Mouse (Mus musculus) liver, embryonic 15.5 days (tissue): ENCODE measurements around the gene Hspb8. TPM values are rescaled to one million over a fixed set of nuclear protein-coding genes. Genes with fewer than 3 reads are reported as not detected.

ENCODE experiments used
- ATAC-seq: fragments of 200-750 bp; cut with Nextera tagmentation; 2 replicates; pipeline ENCODE4 v1.8.0; 2017; ENCODE audit warnings: moderate number of reproducible peaks, mild to moderate bottlenecking, moderate library complexity; ENCODE audit not compliant: insufficient read depth
- H3K27ac ChIP-seq: fragments of 300-500 bp; sonication (generic); replicated peaks from 2 replicates; pipeline ENCODE4 v1.5.1; 2015; ENCODE audit warnings: mild to moderate bottlenecking, inconsistent platforms
- H3K27me3 ChIP-seq: fragments of 300-500 bp; sonication (generic); 2 replicates; pipeline ENCODE4 v1.6.1; 2015; ENCODE audit warnings: mild to moderate bottlenecking, inconsistent platforms
- H3K36me3 ChIP-seq: fragments of 300-500 bp; sonication (generic); replicated peaks from 2 replicates; pipeline ENCODE4 v1.6.1; 2015; ENCODE audit warnings: moderate library complexity, mild to moderate bottlenecking, inconsistent platforms
- H3K4me1 ChIP-seq: fragments of 300-500 bp; sonication (generic); replicated peaks from 2 replicates; pipeline ENCODE4 v1.6.1; 2015; ENCODE audit warnings: inconsistent platforms
- H3K4me2 ChIP-seq: fragments of 300-500 bp; sonication (generic); 2 replicates; pipeline ENCODE4 v1.6.1; 2015; ENCODE audit warnings: moderate library complexity, mild to moderate bottlenecking, inconsistent platforms
- H3K4me3 ChIP-seq: fragments of 300-500 bp; sonication (generic); replicated peaks from 2 replicates; pipeline ENCODE4 v1.5.1; 2015; ENCODE audit warnings: mild to moderate bottlenecking, inconsistent platforms
- H3K9ac ChIP-seq: fragments of 300-500 bp; sonication (generic); 2 replicates; pipeline ENCODE4 v1.6.1; 2015; ENCODE audit warnings: moderate library complexity, mild to moderate bottlenecking, inconsistent platforms
- H3K9me3 ChIP-seq: fragments of 300-500 bp; sonication (generic); replicated peaks from 2 replicates; pipeline ENCODE4 v1.6.1; 2016; ENCODE audit warnings: inconsistent platforms
- WGBS: fragments of 180-500 bp; shearing (Covaris S2); methylation state at CpG from one replicate; pipeline ENCODE4 v1.1.7; 2015; ENCODE audit warnings: mixed read lengths; ENCODE audit not compliant: insufficient replicate concordance; 5-methylcytosine and 5-hydroxymethylcytosine counted together
- polyA plus RNA-seq: library from polyadenylated mRNA; unstranded; fragments of >200 nt; fragmentation: Nextera tagmentation; extraction: Ambion mirVana; gene quantifications from 2 replicates; pipeline ENCODE4 v1.2.1, GENCODE M21; 2015

The Hspb8 gene
- polyA plus RNA-seq, result 3.4 and 3.6 TPM in 2 replicates

GRCm38 (mm10) chr5:116422699-116423201 is at the start of gene Hspb8:
Gene Hspb8, minus strand, starts transcription at chr5:116422864.
- 2% methylated on average over 19 of the region's 20 CpGs for WGBS
- Histone ChIP-seq H3K9me3 (no peaks in the 10 kb centered on the region), H3K36me3 (no peaks in the 10 kb centered on the region), H3K4me1 (0 out of 2 replicates have a peak, but pooled peaks cover 2% of the 10 kb centered on the region), H3K9ac (peak within 1 kb of the TSS; percentile 30; the same call in 1 of the 2 replicates), H3K27me3 (no peaks in the 10 kb centered on the region), H3K4me3 (peak within 1 kb of the TSS; percentile 37), H3K4me2 (peak within 1 kb of the TSS; percentile 52), H3K27ac (peak within 1 kb of the TSS; percentile 38; the same call in 1 of the 2 replicates)
- ATAC-seq, result peak; percentile 77

GRCm38 (mm10) chr5:116461354-116462042 is 38.8 kb upstream of the Hspb8 start:
- no peaks in the 10 kb centered on the region for H3K36me3 ChIP-seq
- H3K4me2 ChIP-seq, result no peak overlapping the region
- no peak overlapping the region for H3K9ac ChIP-seq
- H3K9me3 ChIP-seq, result no peaks in the 10 kb centered on the region
- no peaks in the 10 kb centered on the region for H3K27me3 ChIP-seq
- H3K4me3 ChIP-seq, result no peak overlapping the region
- WGBS, result 57% methylated on average over 11 of the region's 11 CpGs
- H3K27ac ChIP-seq, result no peak overlapping the region
- ATAC-seq, result no peak
- H3K4me1 ChIP-seq, result no peaks in the 10 kb centered on the region

GRCm38 (mm10) chr5:116459970-116460369 is 37.3 kb upstream of the Hspb8 start:
- H3K9ac ChIP-seq, result no peak overlapping the region
- 63% methylated on average over 2 of the region's 2 CpGs for WGBS
- no peak overlapping the region for H3K27ac ChIP-seq
- H3K4me2 ChIP-seq, result no peak overlapping the region
- no peaks in the 10 kb centered on the region for H3K27me3 ChIP-seq
- H3K9me3 ChIP-seq, result no peaks in the 10 kb centered on the region
- H3K4me3 ChIP-seq, result no peak overlapping the region
- no peak for ATAC-seq
- no peaks in the 10 kb centered on the region for H3K36me3 ChIP-seq
- no peaks in the 10 kb centered on the region for H3K4me1 ChIP-seq

GRCm38 (mm10) chr5:116457791-116458190 is 35.1 kb upstream of the Hspb8 start:
- H3K4me1 ChIP-seq, result 0 out of 2 replicates have a peak, but pooled peaks cover 4% of the 10 kb centered on the region
- no peak overlapping the region for H3K9ac ChIP-seq
- H3K4me3 ChIP-seq, result no peak overlapping the region
- H3K27ac ChIP-seq, result no peak overlapping the region
- H3K9me3 ChIP-seq, result no peaks in the 10 kb centered on the region
- 62% methylated on average over 7 of the region's 7 CpGs for WGBS
- no peaks in the 10 kb centered on the region for H3K36me3 ChIP-seq
- no peak for ATAC-seq
- H3K4me2 ChIP-seq, result no peak overlapping the region
- no peaks in the 10 kb centered on the region; the same call in 1 of the 2 replicates for H3K27me3 ChIP-seq

GRCm38 (mm10) chr5:116456796-116457515 is 34.3 kb upstream of the Hspb8 start:
- 27% methylated on average over 10 of the region's 10 CpGs for WGBS
- 0 out of 2 replicates have a peak, but pooled peaks cover 4% of the 10 kb centered on the region for H3K4me1 ChIP-seq

GRCm38 (mm10) chr5:116453401-116453851 is 30.8 kb upstream of the Hspb8 start:
- 3% methylated on average over 27 of the region's 27 CpGs for WGBS
- no peak overlapping the region for H3K27ac ChIP-seq
- 0 out of 2 replicates have a peak, but pooled peaks cover 4% of the 10 kb centered on the region for H3K4me1 ChIP-seq
- H3K4me3 ChIP-seq, result peak overlapping the region; percentile 22
- no peaks in the 10 kb centered on the region for H3K9me3 ChIP-seq
- no peaks in the 10 kb centered on the region for H3K36me3 ChIP-seq
- peaks cover 3% of the 10 kb centered on the region; the same call in 1 of the 2 replicates for H3K27me3 ChIP-seq
- H3K9ac ChIP-seq, result no peak overlapping the region
- H3K4me2 ChIP-seq, result peak overlapping the region; percentile 52
- ATAC-seq, result no peak

More at GRCm38 (mm10) chr5:116456796-116457515, 34.3 kb upstream of the Hspb8 start:
- no peak overlapping the region for H3K9ac ChIP-seq
- H3K4me3 ChIP-seq, result no peak overlapping the region
- H3K9me3 ChIP-seq, result no peaks in the 10 kb centered on the region
- no peaks in the 10 kb centered on the region; the same call in 1 of the 2 replicates for H3K27me3 ChIP-seq
- no peak overlapping the region for H3K27ac ChIP-seq
- no peak overlapping the region for H3K4me2 ChIP-seq
- H3K36me3 ChIP-seq, result no peaks in the 10 kb centered on the region
- no peak for ATAC-seq

GRCm38 (mm10) chr5:116450901-116451300 is 28.2 kb upstream of the Hspb8 start:
- Histone ChIP-seq H3K4me3 (no peak overlapping the region), H3K4me1 (0 out of 2 replicates have a peak, but pooled peaks cover 4% of the 10 kb centered on the region), H3K9ac (no peak overlapping the region), H3K4me2 (no peak overlapping the region), H3K36me3 (no peaks in the 10 kb centered on the region), H3K27me3 (peaks cover 6% of the 10 kb centered on the region; the same call in 1 of the 2 replicates), H3K27ac (no peak overlapping the region), H3K9me3 (no peaks in the 10 kb centered on the region)
- WGBS, result 67% methylated on average over 8 of the region's 8 CpGs
- no peak for ATAC-seq

GRCm38 (mm10) chr5:116449522-116450225 is 27.0 kb upstream of the Hspb8 start:
- Histone ChIP-seq H3K27ac (no peak overlapping the region), H3K36me3 (no peaks in the 10 kb centered on the region), H3K4me1 (0 out of 2 replicates have a peak, but pooled peaks cover 4% of the 10 kb centered on the region), H3K9ac (no peak overlapping the region), H3K27me3 (peaks cover 6% of the 10 kb centered on the region; the same call in 1 of the 2 replicates), H3K4me2 (no peak overlapping the region), H3K9me3 (no peaks in the 10 kb centered on the region), H3K4me3 (no peak overlapping the region)
- no peak for ATAC-seq
- WGBS, result 42% methylated on average over 8 of the region's 8 CpGs

- H3K4me2 ChIP-seq, result peak overlapping the region; percentile 36; the same call in 1 of the 2 replicates
- H3K9ac ChIP-seq, result no peak overlapping the region
- WGBS, result 6% methylated on average over 10 of the region's 11 CpGs
- ATAC-seq, result no peak
- no peaks in the 10 kb centered on the region for H3K9me3 ChIP-seq
- H3K27ac ChIP-seq, result no peak overlapping the region
- peaks cover 6% of the 10 kb centered on the region; the same call in 1 of the 2 replicates for H3K27me3 ChIP-seq
- H3K4me3 ChIP-seq, result no peak overlapping the region
- 0 out of 2 replicates have a peak, but pooled peaks cover 4% of the 10 kb centered on the region for H3K4me1 ChIP-seq
- H3K36me3 ChIP-seq, result no peaks in the 10 kb centered on the region
Measured at GRCm38 (mm10) chr5:116448409-116449191, 25.9 kb upstream of the Hspb8 start.

GRCm38 (mm10) chr5:116447821-116448350 is 25.2 kb upstream of the Hspb8 start:
- Histone ChIP-seq H3K9me3 (no peaks in the 10 kb centered on the region), H3K4me2 (peak overlapping the region; percentile 36; the same call in 1 of the 2 replicates), H3K27ac (no peak overlapping the region), H3K36me3 (no peaks in the 10 kb centered on the region), H3K27me3 (peaks cover 6% of the 10 kb centered on the region; the same call in 1 of the 2 replicates), H3K4me1 (no peaks in the 10 kb centered on the region), H3K4me3 (no peak overlapping the region), H3K9ac (no peak overlapping the region)
- 28% methylated on average over 11 of the region's 11 CpGs for WGBS
- ATAC-seq, result no peak
